Mouse (Mus musculus): ENCODE measurements around the gene Chat.
"Not testable (repeated sequence)": the region's sequence is repeated elsewhere in the genome, so short reads cannot be mapped to it uniquely, and the experiment has no call there.

Gene Chat

GRCm38 (mm10) chr14:32452552-32452951, 13.2 kb downstream of the Chat start:
- DNase-seq = no peak

GRCm38 (mm10) chr14:32446989-32447388, 18.8 kb downstream of the Chat start:
- no peak for DNase-seq

- DNase-seq = no peak
These were observed 22.3 kb downstream of the Chat start for GRCm38 (mm10) chr14:32443446-32443845.

- DNase-seq = no peak
These were observed 26.0 kb downstream of the Chat start for GRCm38 (mm10) chr14:32439744-32440143.

GRCm38 (mm10) chr14:32439316-32439715, 26.5 kb downstream of the Chat start:
- no peak for DNase-seq

- DNase-seq = no peak
These were observed 28.4 kb downstream of the Chat start for GRCm38 (mm10) chr14:32437352-32437793.

- DNase-seq = no peak
These were observed 36.7 kb downstream of the Chat start for GRCm38 (mm10) chr14:32429030-32429602.

- no peak for DNase-seq
These were observed 41.8 kb downstream of the Chat start for GRCm38 (mm10) chr14:32423946-32424345.

GRCm38 (mm10) chr14:32418747-32419146, 47.0 kb downstream of the Chat start:
- DNase-seq = no peak

GRCm38 (mm10) chr14:32412075-32412474, 53.7 kb downstream of the Chat start:
- DNase-seq = no peak

GRCm38 (mm10) chr14:32410084-32410483, 55.7 kb downstream of the Chat start:
- no peak for DNase-seq

GRCm38 (mm10) chr14:32405399-32405798, 60.4 kb downstream of the Chat start:
- not testable (repeated sequence) for DNase-seq

- peak; percentile 76 for DNase-seq
These were observed 77.6 kb downstream of the Chat start, which contains the start of gene 1700024G13Rik for GRCm38 (mm10) chr14:32388196-32388595. Gene 1700024G13Rik (minus strand): TSS chr14:32388391.

- DNase-seq = no peak
These were observed 84.2 kb downstream of the Chat start for GRCm38 (mm10) chr14:32381619-32382018.

GRCm38 (mm10) chr14:32381066-32381465, 84.7 kb downstream of the Chat start:
- no peak for DNase-seq

GRCm38 (mm10) chr14:32380099-32380480, 85.7 kb downstream of the Chat start:
- DNase-seq = no peak

GRCm38 (mm10) chr14:32379395-32380098, 86.2 kb downstream of the Chat start:
- no peak for DNase-seq

- no peak for DNase-seq
These were observed 93.3 kb downstream of the Chat start for GRCm38 (mm10) chr14:32372510-32372909.

GRCm38 (mm10) chr14:32369756-32370155, 96.0 kb downstream of the Chat start:
- DNase-seq = no peak

GRCm38 (mm10) chr14:32364359-32364758, 101.4 kb downstream of the Chat start:
- no peak for DNase-seq

All from kidney, postnatal 14 days (tissue).